Mouse (Mus musculus): ENCODE measurements around the gene Exoc3l4.
A peak's percentile ranks its signal among the peaks of the same experiment; 100 is the strongest.

The Exoc3l4 gene

DNA sequence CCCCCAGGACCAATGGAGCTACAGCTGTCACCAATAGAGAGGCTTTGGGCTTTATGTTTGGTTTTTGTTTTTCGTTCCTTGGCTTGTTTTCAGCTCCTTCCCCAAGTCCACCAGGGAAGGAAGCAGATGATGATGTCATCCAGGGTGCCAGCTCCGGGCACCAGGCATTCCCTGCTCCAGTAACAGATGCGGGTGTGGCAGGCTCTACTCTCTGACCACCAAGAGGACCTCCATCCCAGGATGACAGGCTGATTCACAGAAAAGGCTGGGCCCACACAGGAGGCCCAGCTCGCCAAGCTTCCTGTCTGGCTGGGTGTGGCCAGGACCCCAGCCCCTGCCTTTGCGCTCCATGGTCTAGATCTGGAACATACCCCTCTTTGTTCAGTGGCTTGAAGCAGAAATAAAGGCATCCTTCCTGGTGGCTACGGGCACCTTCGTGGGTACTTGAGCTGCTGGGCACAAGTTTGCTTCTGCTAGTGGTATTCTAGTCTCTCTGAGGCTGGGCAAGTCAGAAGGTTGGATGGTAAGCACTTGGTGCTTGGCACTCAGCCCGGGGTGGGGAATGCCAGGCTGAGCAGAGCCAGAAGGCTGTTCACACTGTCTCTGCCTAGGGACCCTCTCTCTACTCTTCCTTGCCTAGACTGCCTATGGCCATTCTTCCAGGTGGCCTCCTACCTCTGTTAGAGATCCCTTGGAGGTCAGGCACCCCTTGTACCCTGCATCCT lies 5.0 kb upstream of the Exoc3l4 start:
- no peak for DNase-seq (ENCODE audit: low read depth, low spot score)

DNA sequence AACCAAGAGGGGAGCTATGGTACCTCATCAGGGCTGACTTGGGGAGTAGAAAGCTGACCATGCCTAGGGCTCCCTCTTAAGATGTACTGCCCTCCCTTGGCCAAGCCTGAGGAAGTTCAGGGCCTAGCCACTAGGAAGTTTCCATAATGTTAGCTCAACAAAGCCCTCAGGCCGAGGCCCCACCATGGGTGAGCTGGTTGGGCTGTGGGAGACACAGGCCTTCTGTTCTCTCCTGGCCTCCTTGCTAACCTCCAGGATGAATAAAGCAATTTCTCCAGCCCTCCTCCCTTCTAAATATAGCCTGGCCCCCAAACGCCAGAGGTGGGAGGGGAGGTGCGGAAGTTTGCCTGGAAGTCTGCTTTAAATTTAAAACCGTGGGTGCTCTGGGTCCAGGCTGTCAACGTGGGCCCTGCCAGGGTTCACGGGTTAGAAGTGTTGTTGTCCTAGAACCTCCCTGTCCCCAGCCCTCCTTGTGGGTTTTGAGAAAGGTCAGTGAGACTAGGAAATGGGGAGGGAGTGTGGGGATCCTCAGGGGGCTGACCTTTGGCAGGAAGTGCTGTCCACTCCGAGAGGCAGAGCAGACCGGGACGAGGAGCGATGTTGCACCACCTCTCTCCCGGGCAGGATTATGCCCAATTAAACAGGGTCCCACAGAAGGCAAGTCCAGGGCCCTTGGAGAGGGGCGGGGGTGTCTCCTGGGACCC lies 4.1 kb upstream of the Exoc3l4 start:
- DNase-seq (ENCODE audit: low read depth, low spot score) = no peak

DNA sequence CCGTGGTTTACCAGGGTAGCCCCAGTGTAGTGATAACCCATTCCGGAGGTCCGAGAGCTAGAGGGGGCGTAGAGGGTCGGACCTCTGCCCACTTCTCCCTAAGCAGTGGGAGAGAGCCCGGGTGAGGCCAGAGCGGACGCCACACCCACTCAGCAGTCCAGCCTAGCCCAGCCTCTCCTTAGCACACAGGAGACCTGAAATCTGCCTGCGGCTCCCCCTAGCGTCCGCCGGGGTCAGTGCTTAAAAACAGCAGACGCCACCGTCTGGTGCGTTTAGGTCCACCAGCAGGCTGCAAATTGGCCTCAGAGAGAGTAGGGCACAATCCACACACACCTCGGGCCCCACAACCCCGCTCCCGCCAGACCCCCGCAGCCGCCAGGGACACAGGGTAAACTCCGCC lies 3.5 kb upstream of the Exoc3l4 start:
- DNase-seq (ENCODE audit: low read depth, low spot score) = peak; percentile 66

DNA sequence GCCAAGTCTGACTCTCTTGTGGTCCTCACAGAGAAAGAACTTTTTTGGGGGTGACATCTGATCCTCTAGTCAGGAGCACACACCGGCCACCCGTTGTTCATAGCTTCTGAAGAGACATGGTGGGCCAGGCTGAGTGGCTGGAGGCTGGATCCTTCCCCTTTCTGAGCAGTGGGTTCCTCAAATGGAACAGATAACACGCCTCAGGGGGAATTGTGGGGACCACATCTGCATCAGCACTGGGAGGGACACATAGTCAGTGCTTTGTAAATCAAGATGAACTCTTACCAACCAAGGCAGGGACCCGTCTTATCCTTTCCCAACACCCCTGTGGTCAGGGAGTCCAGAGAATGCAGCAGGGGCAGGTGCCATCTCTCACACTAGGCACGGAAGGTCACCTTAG lies 3.1 kb downstream of the Exoc3l4 start:
- DNase-seq (ENCODE audit: low read depth, low spot score) = no peak

DNA sequence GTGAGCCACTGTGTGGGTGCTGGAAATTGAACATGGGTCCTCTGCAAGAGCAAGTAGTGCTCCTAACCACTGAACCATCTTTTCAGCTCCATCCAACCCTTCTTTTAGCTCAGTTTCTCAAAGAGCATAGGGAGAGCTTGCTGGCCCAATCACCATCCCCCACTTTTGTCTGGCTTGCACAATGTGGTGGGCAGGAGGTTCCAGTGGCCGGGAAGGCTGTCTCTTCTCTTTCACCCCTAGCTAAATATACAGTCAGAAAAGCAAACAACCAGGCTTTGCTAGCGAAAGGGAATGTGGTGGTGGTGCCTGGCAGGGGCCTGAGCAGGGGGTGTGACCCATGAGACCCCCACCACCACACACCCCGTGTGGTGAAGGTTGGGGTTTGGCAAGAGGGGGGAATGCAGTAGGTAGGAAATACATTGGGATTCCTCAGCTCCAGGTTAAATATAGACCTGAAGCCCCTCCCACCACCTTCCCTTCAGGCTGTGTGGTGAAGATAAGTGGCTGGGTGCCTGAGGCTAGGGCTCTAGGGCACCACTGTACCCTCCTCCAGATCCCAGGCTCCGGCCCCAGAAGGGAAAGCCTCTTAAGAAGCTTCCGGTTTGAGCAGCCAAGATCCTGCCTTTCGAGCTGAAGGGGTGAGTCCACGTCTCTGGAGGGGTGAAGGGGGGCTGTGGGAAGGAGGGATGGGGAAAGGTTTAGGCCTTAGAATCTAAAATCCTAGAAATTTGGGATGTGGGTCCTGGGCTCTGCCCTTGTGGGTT lies 4.3 kb downstream of the Exoc3l4 start:
- no peak for DNase-seq (ENCODE audit: low read depth, low spot score)

DNA sequence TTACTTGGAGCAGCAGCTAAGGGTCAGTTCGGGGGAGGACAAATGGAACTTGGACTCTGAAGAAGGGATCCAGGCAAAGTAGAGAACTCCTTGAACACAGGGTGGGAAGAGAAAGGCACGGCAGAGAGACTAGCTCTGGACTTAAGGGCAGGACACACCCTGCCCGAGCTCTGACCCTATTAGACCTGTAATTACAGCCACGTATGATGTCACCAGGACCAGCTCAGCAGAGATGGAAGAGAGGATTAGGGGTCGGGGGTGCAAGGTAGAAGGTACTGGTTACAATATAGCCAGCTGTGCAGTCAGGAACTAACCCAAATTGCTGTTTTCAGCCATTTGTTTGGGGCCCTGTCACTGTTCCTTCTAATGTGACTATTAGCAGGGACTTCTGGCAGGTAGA lies 6.0 kb downstream of the Exoc3l4 start:
- DNase-seq (ENCODE audit: low read depth, low spot score) = no peak

DNA sequence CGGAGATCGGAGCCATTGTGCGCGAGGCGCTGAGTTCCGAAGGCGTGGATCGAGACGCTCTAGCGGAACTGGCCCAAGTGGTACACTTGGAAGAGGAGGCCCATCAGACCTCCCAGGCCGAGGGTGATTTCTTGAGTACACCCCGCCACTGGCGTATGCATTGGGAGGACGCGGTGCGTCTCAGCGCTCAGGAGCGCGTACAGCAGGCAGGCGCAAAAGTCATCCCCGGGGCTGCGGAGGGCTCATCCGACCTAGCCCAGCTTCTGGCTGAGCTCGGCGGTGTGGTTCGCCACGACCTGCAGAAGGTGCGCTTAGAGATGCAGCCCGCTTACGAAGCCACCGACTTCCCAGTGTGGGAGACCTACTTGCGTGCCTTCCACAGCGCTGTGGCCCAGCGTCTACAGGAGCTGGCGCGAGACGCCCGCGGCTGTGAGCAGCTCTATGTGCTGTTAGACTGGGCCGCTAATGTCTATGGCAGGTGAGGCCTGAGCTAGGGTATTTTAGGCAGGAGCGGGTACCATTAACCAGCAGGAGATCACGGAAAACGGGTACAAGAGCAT lies 6.8 kb downstream of the Exoc3l4 start:
- DNase-seq (ENCODE audit: low read depth, low spot score) = no peak

DNA sequence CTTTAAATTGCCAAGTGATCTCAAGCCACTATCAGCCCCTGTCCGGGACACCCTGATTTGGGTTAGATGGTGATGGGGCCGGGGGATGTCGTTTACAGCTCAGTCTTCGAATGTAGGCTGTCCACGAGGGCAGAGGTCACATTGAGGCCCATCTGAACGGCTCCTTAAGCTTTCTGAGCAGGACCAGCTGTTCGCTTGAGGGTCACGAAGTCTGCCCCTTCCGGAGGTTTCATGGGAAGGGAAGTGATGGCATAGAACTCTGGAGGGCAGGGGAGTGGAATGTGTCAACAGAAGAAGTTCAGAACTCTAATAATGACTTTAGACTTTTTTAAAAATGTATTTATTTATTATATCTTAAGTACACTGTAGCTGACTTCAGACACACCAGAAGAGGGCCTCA lies 7.7 kb downstream of the Exoc3l4 start:
- DNase-seq (ENCODE audit: low read depth, low spot score) = no peak

DNA sequence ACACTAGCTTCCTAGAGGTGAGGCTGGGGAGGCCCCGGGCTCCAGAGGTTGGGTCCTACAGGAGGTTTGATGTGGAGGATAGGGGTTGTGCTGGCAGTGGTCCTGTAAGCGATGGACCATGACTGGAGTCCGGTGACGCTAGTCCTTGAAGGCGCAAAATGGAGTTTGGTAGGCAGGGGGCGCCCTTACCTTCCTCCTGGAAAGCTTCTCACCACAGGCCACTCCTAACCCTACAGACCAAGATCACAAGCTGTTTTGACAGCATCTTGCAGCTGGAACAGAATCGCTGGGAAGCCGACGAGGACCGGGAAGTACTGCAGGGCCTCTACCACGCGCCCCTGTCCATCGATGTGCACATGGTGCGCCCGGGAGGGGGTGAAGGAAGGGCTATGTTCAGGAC lies 8.4 kb downstream of the Exoc3l4 start:
- no peak for DNase-seq (ENCODE audit: low read depth, low spot score)

DNA sequence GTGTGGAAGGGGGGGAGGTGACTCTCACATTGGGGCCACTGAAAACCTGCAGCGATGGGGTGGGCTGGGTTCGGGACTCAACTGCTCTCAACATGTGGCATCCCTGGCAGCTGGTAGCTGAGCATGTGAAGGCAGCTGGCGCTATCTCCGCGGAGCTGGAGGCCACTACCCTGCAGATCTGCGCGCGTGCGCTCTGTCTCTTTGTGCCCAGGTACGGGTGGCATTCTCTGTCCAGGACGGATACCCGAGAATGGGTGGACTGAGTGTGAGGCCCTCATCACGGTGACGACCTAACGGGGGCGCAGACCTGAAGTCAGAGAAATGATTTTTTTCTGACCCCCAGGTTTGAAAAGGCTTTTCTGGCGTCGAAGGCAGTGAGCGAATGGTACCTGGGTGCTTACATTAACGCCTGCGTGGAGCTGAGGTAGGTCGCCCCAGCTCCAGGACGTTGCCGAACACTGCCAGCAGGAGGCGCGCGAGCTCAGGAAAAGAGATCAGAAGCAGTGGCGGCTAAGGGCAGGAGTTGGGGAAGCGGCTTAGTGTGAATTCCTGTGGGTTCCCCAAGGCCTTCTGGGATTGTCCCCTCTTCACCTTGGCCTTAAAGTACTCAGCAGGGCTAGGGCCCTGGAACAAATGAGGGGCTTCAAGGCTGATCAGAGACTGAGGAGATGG lies 9.1 kb downstream of the Exoc3l4 start:
- DNase-seq (ENCODE audit: low read depth, low spot score) = peak; percentile 82

DNA sequence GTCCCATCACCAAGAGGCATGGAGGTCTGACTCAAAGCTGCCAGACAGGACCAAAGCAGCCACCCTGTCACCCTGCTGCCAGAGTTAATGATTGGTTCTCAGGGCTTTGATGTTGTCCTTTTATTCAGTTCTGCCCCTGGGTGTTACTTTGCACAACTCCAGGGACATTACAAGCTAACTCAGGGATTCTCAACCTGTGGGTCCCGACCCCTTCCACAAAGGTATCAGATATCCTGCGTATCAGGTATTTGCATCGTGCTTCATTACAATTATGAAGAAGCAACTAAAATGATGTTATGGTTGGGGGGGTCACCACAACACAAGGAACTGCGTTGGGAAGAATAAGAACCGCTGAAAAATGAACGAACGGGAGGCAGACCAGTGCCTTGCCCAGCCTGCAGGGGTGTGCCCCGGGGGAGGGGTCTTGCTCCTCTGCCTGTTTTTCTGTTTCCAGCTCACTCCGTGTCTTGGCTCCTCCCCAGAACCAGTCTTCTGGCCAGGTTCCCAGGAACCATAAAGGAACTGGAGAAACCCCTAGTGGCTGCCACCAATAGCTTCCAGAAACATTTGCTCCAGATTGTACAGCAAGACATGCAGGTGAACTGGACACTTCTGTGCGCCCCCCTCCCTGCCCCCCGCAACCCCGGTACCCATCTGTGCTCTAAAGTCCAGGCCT lies 10.8 kb downstream of the Exoc3l4 start:
- no peak for DNase-seq (ENCODE audit: low read depth, low spot score)

DNA sequence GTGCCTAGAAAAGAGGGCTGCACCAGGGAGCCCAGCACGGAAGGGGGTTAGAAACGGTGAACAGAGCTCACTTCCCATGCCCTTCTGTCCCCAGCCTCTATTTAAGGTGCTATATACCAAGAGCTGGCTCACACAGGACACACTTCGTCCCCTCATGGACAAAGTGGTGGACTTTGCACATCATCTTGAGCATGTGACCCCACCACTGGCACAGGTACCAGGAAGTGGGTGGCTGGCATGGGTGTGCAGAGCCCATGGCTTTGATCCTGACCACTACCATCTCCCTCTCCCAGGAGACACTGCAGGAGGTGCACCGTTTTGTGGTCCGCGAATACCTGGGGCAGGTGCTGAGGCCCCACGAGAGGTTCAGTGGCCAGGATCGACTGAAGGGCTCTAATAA lies 11.5 kb downstream of the Exoc3l4 start:
- DNase-seq (ENCODE audit: low read depth, low spot score) = no peak

DNA sequence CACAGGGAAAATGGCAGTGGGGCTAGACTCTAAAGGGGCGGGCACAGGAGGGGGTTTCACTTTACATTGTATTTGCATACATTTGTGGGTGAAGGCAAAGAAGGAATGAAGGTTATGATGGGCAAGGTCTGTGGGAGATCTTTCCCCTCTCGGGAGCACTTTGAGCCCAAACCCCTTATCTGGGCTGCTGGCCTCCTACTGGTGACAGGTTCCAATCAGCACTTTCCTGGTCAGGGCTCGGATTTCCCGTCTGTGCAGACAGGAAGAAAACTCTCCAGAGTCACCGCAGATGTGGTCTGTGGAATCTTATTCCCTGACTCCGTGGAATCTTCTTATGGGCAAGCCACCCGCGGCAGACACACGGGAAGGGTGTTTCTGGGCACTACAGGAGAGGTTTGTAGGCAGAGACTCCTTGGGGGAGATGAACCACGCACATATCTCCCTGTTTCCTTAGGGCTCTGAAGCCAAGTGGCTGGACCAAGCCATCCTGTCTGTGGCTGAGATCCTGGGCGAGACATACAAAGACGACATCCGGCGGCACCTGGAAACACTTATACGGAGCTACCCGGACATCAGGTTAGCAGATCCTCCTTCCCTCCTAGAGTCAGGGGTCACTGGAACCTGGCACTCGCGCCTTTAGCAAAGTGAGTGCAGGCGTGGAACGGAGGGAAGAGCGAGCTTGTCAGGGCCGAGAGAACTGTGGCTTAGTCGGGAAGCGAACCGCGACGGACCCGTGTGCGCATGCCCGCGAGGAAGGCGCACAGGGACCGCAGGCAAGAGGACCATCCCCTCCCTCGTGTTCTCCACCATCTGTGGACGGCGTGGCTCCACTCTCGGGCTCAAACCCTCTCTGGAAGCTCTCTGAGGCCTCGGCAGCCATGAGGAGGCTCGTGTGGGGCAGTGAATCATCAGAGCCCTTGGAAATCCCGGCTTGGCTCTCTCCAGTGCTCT lies 12.4 kb downstream of the Exoc3l4 start:
- DNase-seq (ENCODE audit: low read depth, low spot score) = no peak

DNA sequence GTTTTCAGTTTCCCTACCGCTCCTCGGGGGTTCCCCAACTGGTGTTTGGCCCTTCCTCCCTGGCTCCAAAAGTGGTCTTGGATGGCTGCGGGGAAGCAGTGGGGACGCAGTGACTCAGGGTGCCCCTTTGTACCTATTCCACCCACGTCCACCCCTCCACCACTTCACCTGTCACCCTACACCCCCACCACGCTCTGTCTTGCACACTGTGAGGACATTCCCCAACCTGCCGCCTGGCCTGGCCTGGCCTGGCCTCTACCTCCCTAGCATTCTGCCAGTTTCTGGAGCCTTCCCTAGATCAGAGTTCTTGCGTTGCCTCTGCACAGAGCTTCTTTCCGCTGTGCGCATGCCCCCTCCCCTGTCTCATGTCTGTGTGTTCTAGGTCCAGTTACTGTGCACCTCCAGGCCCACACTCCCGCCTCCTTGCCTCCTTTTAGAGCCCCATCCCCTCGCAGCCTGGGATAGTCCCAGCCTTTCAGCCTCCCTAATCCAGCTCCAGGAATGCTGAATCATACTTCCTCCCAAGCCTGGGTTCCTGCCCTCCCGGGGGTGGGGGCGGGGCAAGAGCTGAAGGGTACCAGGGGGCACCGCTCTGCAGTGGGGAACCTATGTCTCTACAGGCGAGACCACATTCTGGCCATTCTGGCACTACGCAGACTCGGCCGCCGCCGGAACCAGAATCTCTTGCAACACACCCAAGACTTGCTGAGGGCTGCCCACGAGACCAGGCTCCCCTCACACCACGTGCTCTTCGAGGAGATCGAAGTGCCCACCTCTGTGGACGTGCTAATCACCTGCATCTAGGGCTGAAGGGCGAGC lies 13.4 kb downstream of the Exoc3l4 start:
- DNase-seq (ENCODE audit: low read depth, low spot score) = no peak

DNA sequence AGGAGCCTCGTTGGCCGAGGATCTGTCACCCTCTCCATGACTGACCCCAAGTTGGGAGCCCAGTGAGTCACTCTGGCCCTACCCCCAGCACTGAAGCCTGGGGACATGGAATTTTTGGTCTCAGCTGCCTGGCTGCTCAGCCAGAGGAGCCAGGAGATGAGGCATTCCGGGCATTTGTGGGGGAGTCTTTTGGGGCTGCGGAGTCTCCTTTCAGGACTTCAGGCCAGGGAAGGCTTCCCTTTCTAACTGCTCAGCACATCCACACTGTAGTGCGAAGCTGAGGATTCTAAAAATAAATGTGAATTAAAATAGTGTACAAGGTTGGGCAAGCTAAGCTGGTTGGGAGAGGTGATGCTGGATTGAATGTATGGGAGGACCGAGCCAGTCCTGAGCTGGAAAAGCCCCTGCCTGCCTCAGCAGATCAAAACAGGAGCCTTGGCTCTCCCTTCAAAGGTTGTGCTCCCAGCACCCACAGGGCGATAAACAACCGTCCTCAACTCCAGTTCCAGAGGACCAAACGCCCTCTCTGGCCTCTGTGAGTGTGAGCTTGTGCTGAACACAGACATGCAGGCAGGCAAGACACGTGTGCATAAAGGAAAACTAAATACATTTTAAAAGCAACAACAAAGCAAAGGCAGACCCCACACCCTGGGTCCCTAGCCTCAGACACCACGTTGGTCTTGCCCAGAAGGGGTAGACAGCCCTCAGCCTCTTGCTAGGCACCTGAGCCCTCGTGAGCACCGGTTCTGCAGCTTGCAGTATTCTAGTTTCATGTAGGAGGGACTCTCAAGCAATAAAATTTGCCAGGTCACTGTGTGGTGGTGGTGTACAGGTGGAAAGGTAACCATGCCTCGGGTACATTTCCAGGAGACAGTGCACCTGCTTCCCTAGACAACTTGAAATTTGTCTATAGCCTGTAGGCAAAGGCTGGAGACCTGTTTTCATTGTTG lies 14.3 kb downstream of the Exoc3l4 start:
- DNase-seq (ENCODE audit: low read depth, low spot score) = no peak

DNA sequence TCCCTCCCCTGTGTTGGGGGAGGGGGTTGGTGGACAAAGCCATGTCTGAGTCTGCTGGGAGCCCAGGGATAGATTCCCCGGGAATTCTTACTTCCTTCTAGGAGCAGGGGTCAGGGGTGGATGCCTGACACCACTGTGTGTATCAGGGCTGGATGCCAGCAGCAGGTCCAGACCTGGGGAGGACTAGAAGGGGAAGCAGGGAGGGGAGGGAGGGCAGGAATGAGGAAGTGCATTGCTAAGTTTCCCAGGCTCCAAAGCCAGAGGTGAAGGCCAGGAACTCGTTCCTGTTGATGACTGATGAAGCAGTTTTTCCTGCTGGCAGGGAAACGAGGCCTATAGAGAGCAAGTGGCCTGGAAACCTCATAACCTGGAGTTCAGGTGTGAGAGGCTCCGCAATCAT lies 15.3 kb downstream of the Exoc3l4 start:
- no peak for DNase-seq (ENCODE audit: low read depth, low spot score)

DNA sequence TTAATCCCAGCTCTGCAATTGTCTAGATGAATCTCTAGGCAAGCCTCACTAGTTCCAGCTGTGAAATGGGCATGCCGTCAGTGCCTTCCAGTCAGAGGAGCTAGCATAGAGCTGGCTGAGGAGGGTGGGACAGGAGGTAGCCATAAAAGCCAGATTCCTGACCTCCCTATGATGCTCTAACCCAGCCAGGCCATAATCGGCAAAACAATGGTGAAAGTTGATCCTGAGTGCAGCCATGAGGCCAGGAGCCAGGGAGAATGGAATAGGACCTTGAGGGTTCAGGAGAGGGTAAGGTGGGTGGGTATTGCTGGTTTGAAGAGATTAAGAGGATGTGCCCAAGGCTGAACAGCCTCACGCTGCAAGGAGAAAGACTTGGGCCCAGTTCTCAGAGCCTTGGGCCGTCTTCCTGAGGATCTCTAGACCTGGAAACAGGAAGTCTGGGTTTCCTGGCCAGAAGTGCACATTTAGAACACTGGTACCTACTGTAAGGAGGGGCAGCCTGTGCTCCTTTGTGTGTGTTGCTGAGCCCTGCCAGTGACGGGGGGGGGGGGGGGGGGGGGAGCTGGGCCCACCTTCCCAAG lies 16.0 kb downstream of the Exoc3l4 start:
- no peak for DNase-seq (ENCODE audit: low read depth, low spot score)
